Mouse (Mus musculus): Measurements from ENCODE around the gene Gm28363. TPM values are rescaled to one million over a fixed set of nuclear protein-coding genes. Genes with fewer than 3 reads are reported as not detected.
"Not testable (repeated sequence)": the region's sequence is repeated elsewhere in the genome, so short reads cannot be mapped to it uniquely, and the experiment has no call there.

Gene Gm28363
- not detected for total RNA-seq (2021)
- long read RNA-seq, experiment 1: 0 reads
- long read RNA-seq, experiment 2: 0 reads

DNA sequence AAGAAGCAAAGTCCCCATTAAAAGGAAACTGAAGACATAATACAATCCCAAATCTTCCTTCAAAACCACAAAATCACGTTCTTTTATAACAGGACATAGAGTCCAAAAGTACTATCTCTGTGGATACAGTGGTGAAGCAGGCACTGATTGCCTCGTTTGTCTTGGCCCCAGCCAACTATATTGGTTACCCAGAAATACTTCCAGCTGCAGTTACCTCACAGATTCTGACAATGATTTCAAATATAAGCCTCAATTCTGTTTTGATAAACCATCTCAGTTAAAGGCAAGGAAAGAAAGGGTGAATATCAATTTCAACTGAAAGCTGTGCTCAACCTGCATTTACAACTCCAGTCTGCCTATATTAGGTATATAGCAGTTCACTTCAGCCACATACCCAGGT lies at the start of gene Gm28363:
Gm28363 (plus strand) TSS at position 301 of the 400 bp plus-strand sequence.
- intact Hi-C loops (cut with DNase I); H3K4me3 ChIP-seq; DNase-seq; H3K27ac ChIP-seq: not testable (repeated sequence)

DNA sequence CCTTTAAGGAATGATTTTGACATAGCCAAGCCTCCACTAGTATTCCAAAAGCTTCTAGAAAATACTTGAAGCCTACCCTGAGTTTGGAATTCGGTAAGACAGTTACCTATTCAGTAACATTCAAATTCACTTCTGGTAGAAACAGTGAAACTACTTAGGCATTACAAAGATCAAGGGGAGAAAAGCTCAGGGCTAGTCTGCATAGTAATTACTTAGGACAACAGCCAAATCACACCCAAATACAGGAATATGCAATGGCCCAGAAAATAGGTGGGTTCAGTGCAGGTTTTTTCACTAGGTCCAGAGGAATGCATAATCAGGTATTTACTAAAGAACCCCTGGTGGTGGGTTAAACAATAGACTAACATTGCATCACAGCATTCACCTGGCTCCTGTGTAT lies 46.7 kb upstream of the Gm28363 start:
- DNase-seq; H3K4me3 ChIP-seq; H3K27ac ChIP-seq; intact Hi-C loops (cut with DNase I): not testable (repeated sequence)

Other genes with a start within 250 kb of the Gm28363 start
- not detected for gene B020011L13Rik, start 84.0 kb downstream of the Gm28363 start, total RNA-seq (2021)
- not detected for gene Gm28360, start 132.9 kb downstream of the Gm28363 start, total RNA-seq (2021)
- not detected for gene Gm28168, start 230.9 kb downstream of the Gm28363 start, total RNA-seq (2021)

All from gastrocnemius, adult 2 months (tissue).